Mouse (Mus musculus) midbrain, embryonic 11.5 days (tissue): ENCODE measurements around the gene Zfp964. TPM values are rescaled to one million over a fixed set of nuclear protein-coding genes. Genes with fewer than 3 reads are reported as not detected.
A peak's percentile ranks its signal among the peaks of the same experiment; 100 is the strongest.
"Not testable (repeated sequence)": the region's sequence is repeated elsewhere in the genome, so short reads cannot be mapped to it uniquely, and the experiment has no call there.

Source experiments
- ATAC-seq: fragments of 200-750 bp; cut with Nextera tagmentation; 2 replicates; pipeline ENCODE4 v1.8.0; 2017; ENCODE audit warnings: moderate TSS enrichment, moderate library complexity; ENCODE audit not compliant: low FRiP score
- DNase-seq: peaks from one replicate; pipeline ENCODE4 v3.0.0; 2015; ENCODE audit warnings: low spot score; ENCODE audit errors: missing footprints
- H3K27ac ChIP-seq: fragments of 300-500 bp; sonication (generic); 2 replicates; pipeline ENCODE4 v1.5.1; 2014; ENCODE audit warnings: low read depth, low read length
- H3K27me3 ChIP-seq: fragments of 300-500 bp; sonication (generic); 2 replicates; pipeline ENCODE4 v1.6.1; 2014; ENCODE audit warnings: mild to moderate bottlenecking, low read length, moderate library complexity, mixed read lengths; ENCODE audit not compliant: control insufficient read depth, insufficient read depth
- H3K36me3 ChIP-seq: fragments of 300-500 bp; sonication (generic); 2 replicates; pipeline ENCODE4 v1.6.1; 2014; ENCODE audit warnings: mild to moderate bottlenecking, low read length, moderate library complexity, mixed read lengths; ENCODE audit not compliant: control insufficient read depth, insufficient read depth
- H3K4me1 ChIP-seq: fragments of 300-500 bp; sonication (generic); 2 replicates; pipeline ENCODE4 v1.6.1; 2014; ENCODE audit warnings: low read length; ENCODE audit not compliant: control insufficient read depth, insufficient read depth
- H3K4me2 ChIP-seq: fragments of 300-500 bp; sonication (generic); 2 replicates; pipeline ENCODE4 v1.6.1; 2014; ENCODE audit warnings: mild to moderate bottlenecking, moderate library complexity
- H3K4me3 ChIP-seq: fragments of 300-500 bp; sonication (generic); 2 replicates; pipeline ENCODE4 v1.5.1; 2014; ENCODE audit warnings: low read depth, low read length
- H3K9ac ChIP-seq: fragments of 300-500 bp; sonication (generic); 2 replicates; pipeline ENCODE4 v1.6.1; 2014; ENCODE audit warnings: low read length
- H3K9me3 ChIP-seq: fragments of 300-500 bp; sonication (generic); 2 replicates; pipeline ENCODE4 v1.6.1; 2016; ENCODE audit warnings: low read length; ENCODE audit not compliant: control insufficient read depth
- WGBS: fragments of 180-500 bp; shearing (Covaris S2); extraction: QIAGEN DNeasy Blood & Tissue Kit; methylation state at CpG from one replicate; pipeline ENCODE4 v1.1.7; 2014; 5-methylcytosine and 5-hydroxymethylcytosine counted together
- polyA plus RNA-seq: library from polyadenylated mRNA; unstranded; fragments of >200 nt; fragmentation: Nextera tagmentation; extraction: Ambion mirVana; gene quantifications from 2 replicates; pipeline ENCODE4 v1.2.1, GENCODE M21; 2014

The Zfp964 gene
- 2.4 and 3.0 TPM in 2 replicates for polyA plus RNA-seq

GRCm38 (mm10) chr8:69654358-69654981, at the start of gene Zfp964:
Gene Zfp964 (plus strand): TSS chr8:69654479.
- H3K27ac ChIP-seq: peak within 1 kb of the TSS; percentile 76

GRCm38 (mm10) chr8:69614687-69615086, 39.6 kb upstream of the Zfp964 start:
- Histone ChIP-seq H3K9ac (no peak overlapping the region), H3K36me3 (peaks cover 27% of the 10 kb centered on the region), H3K4me3 (no peak overlapping the region), H3K27me3 (no peaks in the 10 kb centered on the region), H3K4me2 (no peak overlapping the region), H3K4me1 (no peaks in the 10 kb centered on the region), H3K27ac (no peak overlapping the region), H3K9me3 (no peaks in the 10 kb centered on the region)
- WGBS: 60% methylated on average over 2 of the region's 2 CpGs
- DNase-seq: no peak
- no peak for ATAC-seq

More at GRCm38 (mm10) chr8:69654358-69654981, at the start of gene Zfp964:
- H3K27me3 ChIP-seq: no peaks in the 10 kb centered on the region
- peak within 1 kb of the TSS; percentile 74 for H3K4me2 ChIP-seq
- DNase-seq (peak; percentile 98), ATAC-seq (peak; percentile 99)
- under 1% methylated on average over 55 of the region's 55 CpGs for WGBS
- peak within 1 kb of the TSS; percentile 46 for H3K4me3 ChIP-seq
- H3K36me3 ChIP-seq: no peaks in the 10 kb centered on the region
- peak within 1 kb of the TSS; percentile 74 for H3K9ac ChIP-seq
- peaks cover 3% of the 10 kb centered on the region; the same call in 1 of the 2 replicates for H3K4me1 ChIP-seq
- no peaks in the 10 kb centered on the region for H3K9me3 ChIP-seq

GRCm38 (mm10) chr8:69618078-69618477, 36.2 kb upstream of the Zfp964 start:
- WGBS: 89% methylated on average over 1 of the region's 1 CpGs
- Histone ChIP-seq H3K4me2 (no peak overlapping the region), H3K4me3 (no peak overlapping the region), H3K9me3 (no peaks in the 10 kb centered on the region; the same call in 1 of the 2 replicates), H3K9ac (no peak overlapping the region), H3K27me3 (no peaks in the 10 kb centered on the region), H3K27ac (no peak overlapping the region), H3K36me3 (peaks cover 14% of the 10 kb centered on the region; the same call in 1 of the 2 replicates), H3K4me1 (no peaks in the 10 kb centered on the region)
- DNase-seq: no peak
- no peak for ATAC-seq

GRCm38 (mm10) chr8:69625095-69625789, 29.0 kb upstream of the Zfp964 start, which contains the start of gene Zfp868:
Gene Zfp868 (minus strand): TSS chr8:69625548.
- peak within 1 kb of the TSS; percentile 56 for H3K4me2 ChIP-seq
- peak within 1 kb of the TSS; percentile 78 for H3K4me3 ChIP-seq
- H3K27me3 ChIP-seq: no peaks in the 10 kb centered on the region
- no peaks in the 10 kb centered on the region for H3K36me3 ChIP-seq
- H3K9me3 ChIP-seq: no peaks in the 10 kb centered on the region; the same call in 1 of the 2 replicates
- peak within 1 kb of the TSS; percentile 94 for H3K9ac ChIP-seq
- peaks cover 7% of the 10 kb centered on the region for H3K4me1 ChIP-seq
- under 1% methylated on average over 41 of the region's 41 CpGs for WGBS
- DNase-seq: peak; percentile 99
- ATAC-seq: peak; percentile 100
- H3K27ac ChIP-seq: peak within 1 kb of the TSS; percentile 94

GRCm38 (mm10) chr8:69653808-69654357, 396 bp upstream of the Zfp964 start:
- DNase-seq (no peak), ATAC-seq (no peak)
- no peak overlapping the region for H3K27ac ChIP-seq
- no peak overlapping the region for H3K9ac ChIP-seq
- no peaks in the 10 kb centered on the region for H3K27me3 ChIP-seq
- H3K4me2 ChIP-seq: peak overlapping the region; percentile 74
- H3K4me1 ChIP-seq: peaks cover 3% of the 10 kb centered on the region; the same call in 1 of the 2 replicates
- H3K4me3 ChIP-seq: peak overlapping the region; percentile 46; the same call in 1 of the 2 replicates
- WGBS: 46% methylated on average over 10 of the region's 10 CpGs
- no peaks in the 10 kb centered on the region for H3K36me3 ChIP-seq
- H3K9me3 ChIP-seq: no peaks in the 10 kb centered on the region

- H3K36me3 ChIP-seq: peaks cover 3% of the 10 kb centered on the region
Measured at GRCm38 (mm10) chr8:69661294-69661693, 7.0 kb downstream of the Zfp964 start.

GRCm38 (mm10) chr8:69665051-69665450, 10.8 kb downstream of the Zfp964 start:
- not testable (repeated sequence) for H3K4me3 ChIP-seq, DNase-seq, H3K36me3 ChIP-seq, H3K27me3 ChIP-seq, H3K9me3 ChIP-seq, H3K27ac ChIP-seq, H3K4me1 ChIP-seq, H3K9ac ChIP-seq, ATAC-seq, H3K4me2 ChIP-seq
- 83% methylated on average over 2 of the region's 2 CpGs for WGBS

More at GRCm38 (mm10) chr8:69661294-69661693, 7.0 kb downstream of the Zfp964 start:
- DNase-seq: no peak
- Histone ChIP-seq H3K9me3 (peaks cover 3% of the 10 kb centered on the region; the same call in 1 of the 2 replicates), H3K4me2 (no peak overlapping the region), H3K4me1 (no peaks in the 10 kb centered on the region), H3K27ac (no peak overlapping the region), H3K4me3 (no peak overlapping the region), H3K9ac (no peak overlapping the region), H3K27me3 (no peaks in the 10 kb centered on the region)
- no peak for ATAC-seq

- H3K4me1 ChIP-seq: no peaks in the 10 kb centered on the region
- DNase-seq: no peak
- H3K27me3 ChIP-seq: no peaks in the 10 kb centered on the region
- H3K4me3 ChIP-seq: no peak overlapping the region
- H3K9me3 ChIP-seq: no peaks in the 10 kb centered on the region
- no peak overlapping the region for H3K4me2 ChIP-seq
- H3K9ac ChIP-seq: no peak overlapping the region
- H3K36me3 ChIP-seq: peaks cover 31% of the 10 kb centered on the region
- WGBS: 79% methylated on average over 6 of the region's 6 CpGs
- no peak for ATAC-seq
- no peak overlapping the region for H3K27ac ChIP-seq
Measured at GRCm38 (mm10) chr8:69701810-69702209, 47.5 kb downstream of the Zfp964 start.

- H3K4me1 ChIP-seq, H3K4me3 ChIP-seq, DNase-seq, H3K4me2 ChIP-seq, H3K27me3 ChIP-seq, ATAC-seq, H3K27ac ChIP-seq, H3K9me3 ChIP-seq, H3K9ac ChIP-seq: not testable (repeated sequence)
- WGBS: 95% methylated on average over 10 of the region's 10 CpGs
- H3K36me3 ChIP-seq: peaks cover 36% of the 10 kb centered on the region
Measured at GRCm38 (mm10) chr8:69710624-69711023, 56.3 kb downstream of the Zfp964 start, which contains the start of gene Zfp869. Gene Zfp869 (minus strand): TSS chr8:69710724.
